Mouse (Mus musculus) kidney, postnatal 36 days (tissue): ENCODE results near the gene Uchl4.
"Not testable (repeated sequence)": the region's sequence is repeated elsewhere in the genome, so short reads cannot be mapped to it uniquely, and the experiment has no call there.

Experiments
- DNase-seq, 2 experiments: peaks; one replicate each; pipeline ENCODE4 v3.0.0; 2021 to 2022; ENCODE audit warnings: mixed read lengths in 2 of 2

Gene Uchl4

DNA sequence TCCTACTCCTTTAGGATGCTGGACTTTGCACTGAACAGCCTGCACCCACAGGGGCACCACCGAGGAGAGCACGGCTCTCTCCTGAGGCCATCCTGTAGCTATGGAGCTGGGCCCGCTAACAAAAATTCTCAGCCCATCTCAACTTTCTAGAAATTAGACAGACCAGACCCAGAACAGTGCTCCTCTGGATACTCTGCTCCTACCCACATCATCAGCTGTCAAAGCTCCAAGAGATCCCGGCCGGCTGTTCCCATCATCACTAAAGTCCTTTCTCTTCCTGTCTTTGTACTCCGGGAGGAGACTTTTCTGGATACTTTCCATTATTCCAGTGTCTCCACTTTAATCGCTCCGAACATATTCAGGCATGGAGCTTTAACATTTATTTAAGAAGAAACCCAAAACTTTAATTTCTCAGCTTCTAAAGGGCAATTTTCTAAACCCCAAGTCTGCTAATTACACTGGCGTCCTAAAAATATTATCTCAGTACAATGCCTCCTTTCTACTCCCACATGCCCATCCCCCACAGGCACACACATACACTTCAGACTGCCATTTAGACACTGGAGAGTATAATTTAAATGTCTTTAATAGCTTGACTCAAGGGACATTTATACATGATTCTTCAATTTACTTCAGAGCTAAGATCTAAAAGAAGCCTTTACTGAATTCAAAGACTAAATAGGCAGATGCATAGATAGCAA, 2.6 kb upstream of the Uchl4 start:
- peak; percentile 30 to 43 for DNase-seq

DNA sequence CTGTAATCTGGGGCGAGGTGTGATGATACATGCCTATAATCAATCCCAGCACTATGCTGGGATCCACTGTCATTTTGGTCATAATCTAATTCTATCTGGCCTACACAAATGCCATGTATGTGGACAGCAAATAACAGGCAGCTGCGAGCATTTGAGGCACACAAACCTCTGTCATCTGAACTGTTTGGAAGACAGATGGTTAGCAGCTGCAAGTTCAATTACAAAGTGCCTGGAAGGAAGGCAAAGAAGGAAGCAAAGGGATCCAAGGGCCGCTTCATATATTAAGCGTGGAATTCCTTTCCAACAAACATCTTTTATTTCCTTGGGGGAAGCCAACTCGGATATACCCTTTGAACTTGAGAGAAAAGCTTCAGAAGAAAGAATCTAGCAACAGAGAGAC, 1.3 kb upstream of the Uchl4 start:
- no peak for DNase-seq

DNA sequence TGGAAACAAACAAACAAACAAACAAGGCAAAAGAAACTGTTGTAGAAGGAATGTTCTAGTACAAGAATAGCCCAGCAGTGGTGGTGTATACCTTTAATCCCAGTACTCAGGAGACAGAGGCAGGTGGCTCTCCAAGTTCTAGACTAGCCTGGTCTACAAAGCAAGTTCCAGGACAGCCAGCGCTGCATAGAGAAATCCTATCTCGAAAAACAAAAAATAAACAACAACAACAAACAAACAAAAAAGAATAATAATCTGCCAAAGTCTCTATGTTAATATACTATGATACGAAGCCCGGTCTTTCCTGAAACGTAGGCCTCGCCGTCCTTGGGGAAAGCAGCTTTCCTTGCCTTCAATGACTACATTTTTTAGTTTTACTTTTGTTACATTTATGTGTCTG, 1.1 kb downstream of the Uchl4 start:
- DNase-seq: no peak

DNA sequence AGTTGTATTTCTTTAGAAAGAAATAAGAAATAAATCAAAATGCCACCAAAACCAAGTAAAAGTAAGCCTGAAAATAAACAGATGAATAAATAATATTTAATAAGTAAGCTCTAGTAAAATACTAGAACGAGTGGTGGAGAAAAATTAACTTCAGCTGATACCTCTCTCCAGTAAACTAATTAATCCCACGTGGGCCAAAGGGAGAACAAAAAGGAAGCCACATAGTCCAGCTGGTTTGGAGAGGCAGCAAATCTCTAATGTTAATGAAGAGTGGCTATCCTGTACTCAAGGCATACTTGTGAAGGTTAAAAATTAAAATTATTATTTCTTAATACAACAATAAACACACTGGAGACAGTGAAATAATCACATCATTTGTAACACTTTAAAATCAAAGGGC, 5.1 kb downstream of the Uchl4 start:
- DNase-seq: peak in 1 of 2 experiments; percentile 42

DNA sequence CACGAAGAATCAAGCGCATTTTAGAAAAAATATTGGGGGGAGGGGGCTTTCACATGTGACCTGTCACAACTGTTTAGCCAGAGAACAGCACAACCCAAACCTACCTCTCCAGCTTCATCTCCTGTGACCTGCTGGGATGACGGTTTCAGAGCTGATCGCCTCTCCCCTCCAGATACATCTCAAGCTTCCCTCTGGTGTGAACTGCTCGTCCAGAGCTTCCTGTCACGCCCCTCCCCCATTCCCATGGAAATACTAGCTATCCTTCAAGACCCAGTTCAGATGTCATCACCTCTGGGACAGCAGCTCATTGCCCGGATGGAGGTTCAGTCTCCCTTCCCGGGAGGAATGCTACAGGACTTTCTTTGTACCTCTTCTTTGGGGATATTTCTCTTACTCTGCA, 5.7 kb downstream of the Uchl4 start:
- peak; percentile 27 to 57 for DNase-seq

DNA sequence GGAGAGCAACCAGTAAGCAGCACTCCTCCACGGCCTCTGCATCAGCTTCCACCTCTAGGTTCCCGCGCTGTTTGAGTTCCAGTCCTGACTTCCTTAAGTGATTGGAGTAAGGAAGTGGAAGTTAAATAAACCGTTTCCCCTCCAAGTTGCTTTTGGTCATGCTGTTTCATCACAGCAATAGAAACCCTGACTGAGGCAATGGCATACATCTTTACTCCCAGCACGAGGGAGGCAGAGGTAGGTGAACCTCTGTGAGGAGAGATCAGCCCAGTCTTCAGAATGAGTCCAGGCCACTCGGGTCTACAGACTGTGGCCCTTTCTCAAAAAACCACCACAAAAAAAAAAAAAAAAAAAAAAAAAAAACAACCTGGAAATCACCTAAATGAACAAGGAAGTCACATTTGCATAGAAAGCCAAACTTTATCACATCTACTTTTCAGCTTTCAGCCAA, 7.4 kb downstream of the Uchl4 start:
- DNase-seq: no peak

DNA sequence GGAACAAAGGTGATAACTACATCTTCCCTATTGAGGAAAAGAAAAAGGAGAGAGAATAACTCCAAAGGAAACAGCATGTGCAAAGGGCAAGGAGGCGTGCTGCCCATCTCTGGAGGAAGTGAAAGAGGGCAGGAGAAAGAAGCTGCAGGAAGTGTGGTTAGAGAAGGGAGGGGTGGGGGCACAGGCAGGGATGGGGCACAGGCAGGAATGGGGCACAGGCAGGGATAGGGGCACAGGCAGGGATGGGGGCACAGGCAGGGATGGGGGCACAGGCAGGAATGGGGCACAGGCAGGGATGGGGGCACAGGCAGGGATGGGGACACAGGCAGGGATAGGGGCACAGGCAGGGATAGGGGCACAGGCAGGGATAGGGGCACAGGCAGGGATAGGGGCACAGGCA, 14.4 kb downstream of the Uchl4 start:
- no peak for DNase-seq

DNA sequence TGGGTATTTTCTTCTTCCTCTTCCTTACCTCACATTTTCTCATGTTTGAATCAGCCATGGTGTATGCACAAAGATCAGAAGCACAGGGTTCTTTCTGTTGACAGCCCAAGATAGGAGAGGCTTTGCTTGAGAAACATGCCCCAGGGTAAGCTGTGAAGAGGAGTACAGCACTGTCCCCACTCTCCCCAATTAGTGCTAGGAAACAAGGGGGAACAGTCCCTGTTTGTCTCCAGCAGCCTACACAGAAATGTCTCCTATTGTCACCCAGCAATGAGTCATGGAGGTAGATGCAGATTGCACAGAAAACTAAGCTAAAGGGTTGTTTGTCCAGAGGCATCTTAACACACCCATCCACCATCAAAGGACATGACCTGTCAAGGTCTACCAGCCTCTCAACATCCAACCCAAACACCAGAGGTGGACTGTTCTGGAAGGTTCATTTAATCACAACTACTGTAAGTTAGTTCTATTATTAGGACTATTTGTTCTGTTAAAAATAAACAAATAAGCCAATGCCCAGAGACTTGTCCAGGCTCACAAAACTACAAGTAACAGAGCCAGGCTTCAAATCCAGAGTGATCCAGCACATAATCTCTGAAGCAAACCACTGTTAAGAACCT, 15.2 kb downstream of the Uchl4 start:
- DNase-seq: no peak

DNA sequence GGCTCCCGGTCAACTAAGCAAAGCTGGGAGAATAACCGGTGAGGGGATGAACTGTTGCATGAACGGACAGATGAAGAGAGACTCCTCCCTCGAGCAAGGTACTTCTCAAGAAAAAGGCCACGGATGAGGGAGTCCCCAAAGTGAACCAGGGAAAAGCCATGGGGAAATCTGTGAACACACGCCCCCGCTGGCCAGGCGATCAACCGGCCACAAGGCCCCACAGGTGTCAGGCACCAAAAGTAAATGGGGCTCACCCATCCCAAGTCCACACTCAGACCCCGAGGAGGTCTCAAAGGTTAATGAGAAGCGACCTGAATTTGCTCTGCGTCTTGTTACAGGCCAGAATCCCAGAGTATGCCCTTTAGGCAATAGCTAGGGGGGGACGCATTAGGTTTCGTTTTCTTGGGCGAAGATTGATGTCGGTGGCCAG, 17.6 kb downstream of the Uchl4 start:
- peak; percentile 34 to 70 for DNase-seq

DNA sequence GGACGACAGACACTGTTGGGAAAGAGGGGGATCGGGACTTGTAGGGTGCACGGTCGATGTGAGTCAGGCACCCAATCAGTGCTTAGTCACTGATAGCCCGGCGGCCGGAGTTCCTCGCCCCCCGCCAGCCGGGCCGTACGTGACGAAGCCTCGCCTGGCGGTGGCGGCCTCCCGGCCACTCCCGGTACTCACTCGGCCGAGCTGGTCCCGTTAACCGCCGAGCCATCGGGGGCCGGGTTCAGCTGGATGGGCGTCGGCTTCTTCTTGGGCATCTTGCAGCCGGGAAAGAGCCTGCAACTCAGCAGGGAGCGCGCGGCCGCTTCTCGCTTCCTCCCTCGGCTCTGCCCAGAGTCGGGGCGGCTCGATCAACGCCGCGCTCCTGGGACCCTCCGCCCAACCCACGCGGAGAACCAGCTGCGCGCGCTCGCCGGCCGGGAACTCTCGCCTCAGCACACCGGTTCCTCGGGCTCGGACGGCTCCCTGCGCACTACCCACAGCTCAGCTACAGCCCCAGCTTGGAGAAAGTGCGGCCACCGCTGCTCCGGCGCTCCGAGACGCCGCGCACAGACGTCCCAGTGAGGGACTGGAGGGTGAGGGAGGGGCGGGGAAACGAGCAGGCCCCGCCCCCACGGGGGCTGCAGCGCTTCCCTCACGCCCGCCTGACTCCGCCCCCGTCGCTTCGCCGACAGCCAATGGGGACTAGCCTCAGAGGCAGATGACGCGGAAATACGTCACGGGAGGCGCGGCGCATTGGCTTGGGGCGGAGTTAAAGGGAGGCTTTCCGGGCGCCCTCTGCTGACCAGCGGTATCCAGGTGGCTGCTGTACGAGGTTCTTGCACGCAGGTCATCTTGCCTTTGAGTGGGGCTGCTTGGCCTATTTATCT, 18.3 kb downstream of the Uchl4 start, which contains the start of gene Map2k1:
Gene Map2k1, minus strand, starts transcription at position 611 of the 884 bp plus-strand sequence.
- DNase-seq: peak; percentile 100

DNA sequence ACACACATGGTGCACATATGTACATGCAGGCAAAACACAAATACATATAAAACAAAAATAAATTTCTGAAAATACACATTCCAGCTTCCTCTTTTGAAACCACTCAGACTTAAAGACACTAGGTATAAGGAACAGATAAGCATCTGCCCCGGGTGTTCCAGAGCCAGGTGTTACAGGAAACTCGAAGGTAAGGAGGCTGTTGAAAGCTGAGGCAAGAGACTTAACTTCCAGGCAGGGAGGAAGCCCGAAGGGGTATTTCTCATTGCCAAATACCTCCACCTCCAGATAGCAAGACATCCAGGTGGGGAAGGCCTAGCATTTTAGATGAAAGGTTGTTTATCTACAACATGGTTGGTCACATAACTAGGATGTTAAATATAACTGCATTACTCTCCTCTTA, 20.4 kb downstream of the Uchl4 start:
- no peak for DNase-seq

DNA sequence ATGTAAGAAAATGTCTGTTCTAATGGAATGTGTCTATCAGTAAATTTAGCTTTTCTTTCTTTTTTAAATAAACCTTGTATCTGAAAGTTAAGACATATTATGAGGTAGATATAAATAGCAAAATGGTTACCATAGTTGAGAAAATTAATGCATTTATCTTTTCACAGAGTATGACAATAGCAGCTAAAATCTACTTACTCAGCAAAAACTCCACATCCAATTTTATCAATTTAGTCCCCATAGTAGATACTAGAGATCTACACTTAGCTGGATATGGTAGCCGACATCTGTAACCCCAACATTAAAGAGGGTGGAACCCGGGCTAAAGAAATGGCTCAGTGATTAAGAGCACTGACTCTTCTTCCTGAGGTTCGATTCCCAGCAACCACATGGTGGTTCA, 21.2 kb downstream of the Uchl4 start:
- no peak for DNase-seq

DNA sequence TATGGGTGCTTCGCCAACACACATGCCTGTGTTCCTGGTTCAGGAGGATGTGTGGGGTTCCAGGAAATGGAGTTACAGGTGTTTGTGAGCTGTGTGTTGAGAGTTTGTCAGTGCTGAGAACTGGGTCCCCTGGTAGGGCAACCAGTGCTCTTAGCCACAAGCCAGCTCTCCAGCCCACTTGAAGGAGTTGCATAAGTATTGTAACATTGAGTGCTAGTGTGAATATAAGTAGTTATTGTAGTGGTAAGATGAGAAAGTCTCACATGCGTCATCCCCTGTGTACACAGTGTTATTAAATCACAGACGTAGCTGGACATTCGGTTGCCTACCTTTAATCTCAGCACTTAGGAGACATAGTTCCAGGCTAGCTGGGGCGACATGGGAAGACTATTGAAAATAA, 24.9 kb downstream of the Uchl4 start:
- no peak for DNase-seq

DNA sequence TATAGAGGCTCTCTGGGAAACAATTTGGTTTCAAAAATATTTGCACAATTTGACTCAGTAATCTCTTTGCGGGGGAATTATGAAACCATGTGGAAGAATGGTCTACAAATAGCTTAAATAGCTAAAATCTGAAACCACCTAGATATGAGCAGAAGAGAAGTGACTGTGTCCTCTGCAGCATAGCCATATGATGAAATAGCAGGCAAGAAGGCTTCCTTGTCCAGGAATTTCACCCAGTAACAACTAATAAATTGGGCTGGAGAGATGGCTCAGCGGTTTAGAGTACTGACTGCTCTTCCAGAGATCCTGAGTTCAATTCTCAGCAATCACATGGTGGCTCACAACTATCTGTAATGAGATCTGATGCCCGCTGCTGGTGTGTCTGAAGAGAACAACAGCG, 26.0 kb downstream of the Uchl4 start:
- no peak for DNase-seq

DNA sequence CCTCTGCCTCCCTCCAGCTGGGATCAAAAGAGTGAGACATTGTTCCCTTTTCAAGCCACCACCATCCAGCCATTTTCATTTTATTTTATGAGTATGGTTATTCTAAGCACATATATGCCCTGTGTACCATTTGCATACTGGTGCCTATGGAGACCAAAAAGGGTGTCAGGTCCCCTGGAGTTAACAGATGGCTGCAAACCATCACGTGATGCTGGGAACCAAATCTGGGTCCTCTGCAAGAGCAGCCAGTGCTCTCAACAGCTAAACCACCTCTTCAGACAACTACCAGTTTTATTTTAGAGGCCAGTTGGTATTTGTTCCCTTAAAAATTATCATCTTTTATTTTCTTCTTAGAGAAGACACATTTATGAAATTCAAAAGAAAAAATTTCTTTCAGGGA, 29.8 kb downstream of the Uchl4 start:
- DNase-seq: no peak

DNA sequence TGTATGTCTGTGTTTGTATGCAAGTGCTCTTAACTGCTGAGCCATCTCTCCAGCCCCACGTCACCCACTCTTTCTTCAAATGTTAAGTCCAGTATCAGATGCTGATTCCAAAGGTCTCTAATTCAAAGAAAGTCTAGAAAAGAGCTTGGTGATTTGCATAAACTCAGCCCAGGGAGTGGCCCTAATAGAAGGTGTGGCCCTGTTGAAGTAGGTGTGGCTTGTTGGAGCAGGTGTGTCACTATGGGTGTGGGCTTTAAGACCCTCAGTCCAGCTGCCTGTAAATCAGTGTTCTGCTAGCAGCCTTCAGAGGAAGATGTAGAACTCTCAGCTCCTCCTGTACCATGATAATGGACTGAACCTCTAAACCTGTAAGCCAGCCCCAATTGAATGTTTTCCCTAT, 32.2 kb downstream of the Uchl4 start:
- no peak for DNase-seq

DNA sequence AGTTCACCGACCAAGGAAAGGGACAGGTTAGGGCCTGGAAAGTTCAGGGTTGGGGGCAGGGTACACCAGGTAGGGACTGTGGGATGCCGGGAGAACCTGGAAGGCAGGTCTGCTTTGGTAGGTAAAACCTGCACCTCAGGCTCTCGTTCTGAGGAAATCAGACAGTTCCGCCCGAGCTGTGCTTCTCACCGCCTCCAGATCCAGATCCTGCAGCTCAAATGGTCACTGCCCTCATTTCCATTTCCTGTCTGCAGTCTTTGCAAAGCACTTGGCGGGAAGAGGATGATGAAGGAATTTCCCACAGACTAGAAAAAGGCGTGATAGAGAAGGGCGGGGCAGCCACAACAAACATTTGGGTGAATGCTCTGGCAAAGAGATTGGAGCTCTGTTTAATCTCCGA, 33.2 kb downstream of the Uchl4 start:
- DNase-seq: no peak

DNA sequence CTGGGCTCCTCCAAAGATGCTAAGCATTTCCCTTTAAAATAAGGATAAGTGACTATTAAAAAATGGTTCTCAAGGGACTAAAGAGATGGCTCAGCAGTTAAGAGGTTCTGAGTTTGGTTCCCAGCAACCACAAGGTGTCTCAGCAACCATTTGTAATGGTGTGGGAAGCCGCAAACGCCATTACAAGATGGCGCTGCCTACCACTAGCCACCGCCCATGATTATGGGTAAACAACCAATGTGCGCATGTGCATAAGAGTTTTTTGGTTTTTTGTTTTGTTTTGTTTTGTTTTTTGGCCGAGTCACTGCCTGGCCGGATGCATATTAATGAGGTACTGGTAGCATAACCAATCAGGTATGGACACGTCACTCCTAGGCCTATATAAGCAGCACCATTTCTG, 33.8 kb downstream of the Uchl4 start:
- DNase-seq: not testable (repeated sequence)

DNA sequence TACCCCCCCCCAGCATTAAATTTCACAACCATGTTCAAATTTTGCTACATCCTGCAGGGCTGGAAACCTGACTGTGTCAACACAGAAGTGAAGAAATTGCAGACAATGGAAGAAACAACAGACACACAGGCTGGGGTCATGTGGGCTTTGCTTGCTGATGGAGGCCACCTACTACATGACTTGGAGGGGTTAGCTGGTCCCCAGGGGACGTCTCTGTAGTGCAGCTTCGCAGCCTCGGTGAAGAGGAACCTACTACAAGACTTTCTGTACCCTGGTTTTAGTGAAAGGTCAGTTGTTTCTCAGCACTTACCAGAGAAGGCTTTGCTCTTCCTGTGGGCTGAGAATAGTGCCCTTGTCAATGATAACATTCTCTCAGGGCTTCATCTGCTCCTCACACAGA, 36.2 kb downstream of the Uchl4 start:
- DNase-seq: no peak

DNA sequence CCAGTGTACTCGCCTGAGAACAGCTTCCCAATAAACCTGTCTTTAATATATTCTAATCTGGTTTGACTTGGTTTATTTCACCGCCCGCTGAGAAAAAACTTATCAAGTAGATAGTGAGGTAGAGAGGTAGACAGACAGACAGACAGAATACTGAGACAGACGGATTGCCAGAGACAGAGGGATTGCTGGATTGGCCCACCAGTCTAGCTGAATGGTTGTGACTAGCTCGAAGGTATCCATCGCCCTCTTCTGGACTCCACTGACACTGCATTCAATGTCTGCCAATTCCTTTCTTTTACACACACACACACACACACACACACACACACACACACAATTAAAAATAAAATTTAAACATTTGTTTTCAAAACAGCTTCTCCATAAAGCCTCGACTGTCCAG, 37.6 kb downstream of the Uchl4 start:
- DNase-seq: peak; percentile 54 to 78

DNA sequence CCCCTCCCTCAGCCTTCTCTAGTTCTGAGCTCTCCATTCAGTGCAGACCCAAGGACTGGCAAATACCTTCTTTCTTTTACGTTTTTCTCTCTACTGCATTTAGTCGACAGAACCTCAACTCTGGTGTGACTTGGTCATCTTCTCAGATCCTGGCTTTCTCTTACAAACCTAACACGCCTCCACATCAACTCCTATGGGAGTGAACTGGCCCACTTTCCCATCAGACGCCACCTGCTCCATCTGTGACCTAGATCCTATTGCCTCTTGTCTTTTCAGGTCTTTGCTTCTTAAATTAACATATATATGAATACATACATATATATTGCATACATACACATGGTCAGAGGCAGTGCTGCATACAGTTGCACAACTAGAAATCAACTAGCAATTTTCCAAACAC, 38.8 kb downstream of the Uchl4 start:
- no peak for DNase-seq

DNA sequence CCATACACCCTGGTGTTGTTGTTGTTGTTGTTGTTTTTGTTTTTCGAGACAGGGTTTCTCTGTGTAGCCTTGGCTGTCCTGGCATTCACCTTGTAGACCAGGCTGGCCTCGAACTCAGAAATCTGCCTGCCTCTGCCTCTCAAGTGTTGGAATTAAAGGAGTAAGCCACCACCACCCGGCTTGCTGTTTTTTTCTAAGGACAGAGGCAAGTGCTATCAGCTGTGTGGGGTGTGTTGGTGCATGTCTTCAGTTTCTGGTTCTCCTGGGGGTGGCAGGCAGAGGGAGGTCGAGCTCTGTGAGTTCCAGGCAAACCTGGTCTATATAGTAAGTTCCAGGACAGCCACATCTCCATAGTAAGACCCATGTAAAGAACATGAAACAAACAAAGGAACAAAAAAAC, 39.3 kb downstream of the Uchl4 start:
- no peak for DNase-seq

DNA sequence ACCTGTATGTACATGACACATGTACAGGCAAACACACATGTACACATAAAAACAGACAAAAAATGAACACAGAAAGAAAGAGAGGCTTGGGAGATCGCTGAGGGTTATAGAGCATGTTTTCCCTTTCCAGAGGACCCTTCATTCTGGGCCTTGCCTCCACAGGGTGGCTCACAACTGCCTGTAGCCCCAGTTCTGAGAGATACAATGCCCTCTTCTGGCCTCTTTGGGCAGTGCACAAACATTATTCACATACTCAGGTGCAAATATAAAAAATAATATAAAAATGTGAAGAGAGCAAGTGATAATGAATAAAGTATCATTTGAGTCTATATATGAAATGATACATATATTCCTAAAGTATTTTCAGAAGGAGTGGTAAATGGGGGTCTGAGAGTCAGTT, 39.9 kb downstream of the Uchl4 start:
- DNase-seq: peak in 1 of 2 experiments; percentile 49

DNA sequence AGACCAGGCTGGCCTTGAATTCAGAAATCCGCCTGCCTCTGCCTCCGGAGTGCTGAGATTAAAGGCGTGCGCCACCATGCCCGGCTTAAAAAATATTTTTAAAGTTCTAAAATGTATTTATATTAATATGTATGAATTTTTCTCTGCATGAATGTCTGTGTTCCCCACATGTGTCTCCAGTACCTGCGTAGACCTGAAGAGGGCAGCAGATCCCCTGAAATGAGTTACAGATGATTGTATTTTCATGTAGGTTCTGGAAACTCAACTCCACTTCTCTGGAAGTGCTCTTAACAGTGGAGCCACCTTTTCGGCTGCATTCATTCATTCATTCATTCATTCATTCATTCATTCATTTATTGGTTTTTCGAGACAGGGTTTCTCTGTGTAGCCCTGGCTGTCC, 42.7 kb downstream of the Uchl4 start:
- DNase-seq: peak; percentile 61 to 88
